Mouse (Mus musculus) E14TG2a.4 (cell line): Measurements from ENCODE around the gene Cpt1a.

Experiments used
- CTCF ChIP-seq: conservative IDR thresholded peaks from 2 replicates; pipeline ENCODE4 v1.5.1; 2014; ENCODE audit warnings: low read length
- NANOG ChIP-seq: IDR thresholded peaks from 2 replicates; pipeline ENCODE4 v1.6.1; 2014; ENCODE audit warnings: borderline replicate concordance, low read length, mixed read lengths
- POU5F1 ChIP-seq: IDR thresholded peaks from 2 replicates; pipeline ENCODE4 v1.6.1; 2014; ENCODE audit warnings: low read length, borderline replicate concordance

DNA sequence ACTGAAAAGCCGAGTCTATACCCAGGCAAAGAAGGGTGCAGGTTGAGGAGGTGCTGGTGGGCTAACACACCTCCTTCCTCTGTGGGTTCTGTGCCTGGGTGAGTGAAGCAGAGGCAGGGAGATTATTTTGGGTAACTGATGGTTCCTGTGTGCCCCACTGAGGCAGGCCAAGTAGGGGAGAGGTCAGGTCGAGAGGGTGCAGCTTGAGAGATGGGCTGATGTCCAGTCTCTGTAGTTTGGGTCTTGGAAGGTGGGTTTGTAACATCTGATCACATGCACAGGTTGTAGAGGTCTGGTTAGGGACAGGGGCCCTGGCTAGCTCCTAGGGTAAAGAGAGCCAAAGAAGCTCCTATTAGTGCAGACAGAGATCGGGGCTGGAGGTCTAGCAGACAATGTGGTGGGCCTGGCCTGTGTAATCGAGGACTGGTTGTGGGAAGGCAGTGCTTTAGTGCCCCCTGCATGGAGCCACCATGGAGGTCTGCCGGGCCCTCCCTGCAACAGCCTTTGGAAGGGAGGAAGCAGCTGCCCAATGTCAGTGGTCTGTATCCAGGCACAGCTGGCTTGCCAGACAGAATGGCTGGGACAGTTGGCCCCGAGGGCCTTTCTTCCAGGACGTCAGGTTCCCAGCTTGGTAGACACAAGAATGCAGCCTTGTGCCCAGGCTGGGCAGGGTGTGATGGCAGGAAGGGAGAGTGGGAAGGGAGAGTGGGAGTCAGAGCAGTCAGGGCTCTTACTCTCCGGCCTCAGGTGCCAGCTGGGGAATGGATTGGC, 14.5 kb downstream of the Cpt1a start:
- TF ChIP-seq CTCF (no peak), POU5F1 (no peak), NANOG (no peak)
